Mouse (Mus musculus): ENCODE results near the gene Nsun4. TPM values are rescaled to one million over a fixed set of nuclear protein-coding genes. Genes with fewer than 3 reads are reported as not detected.

Nsun4 gene
- 1 to 10 TPM; 6.6 to 8.2 TPM for total RNA-seq (2021)

- intact Hi-C loops (cut with DNase I), result no loop called here
- DNase-seq, result peak; percentile 85
These were observed at the start of gene Nsun4 for GRCm38 (mm10) chr4:116053399-116053961. Gene Nsun4, minus strand, starts transcription at chr4:116053876.

GRCm38 (mm10) chr4:116100959-116101358, 47.3 kb upstream of the Nsun4 start:
- no peak for DNase-seq
- intact Hi-C loops (cut with DNase I), result no loop called here

GRCm38 (mm10) chr4:116097211-116097610, 43.5 kb upstream of the Nsun4 start:
- intact Hi-C loops (cut with DNase I), result no loop called here
- no peak for DNase-seq

GRCm38 (mm10) chr4:116096291-116096690, 42.6 kb upstream of the Nsun4 start:
- intact Hi-C loops (cut with DNase I), result no loop called here
- no peak for DNase-seq

- DNase-seq, result peak; percentile 76
- intact Hi-C loops (cut with DNase I), result no loop called here
These were observed 35.0 kb upstream of the Nsun4 start for GRCm38 (mm10) chr4:116088510-116089249.

- no peak for DNase-seq
- intact Hi-C loops (cut with DNase I), result no loop called here
These were observed 23.8 kb upstream of the Nsun4 start for GRCm38 (mm10) chr4:116077240-116078095.

- intact Hi-C loops (cut with DNase I), result no loop called here
- peak; percentile 50 for DNase-seq
These were observed 22.9 kb upstream of the Nsun4 start for GRCm38 (mm10) chr4:116076369-116077231.

GRCm38 (mm10) chr4:116075631-116076368, 22.1 kb upstream of the Nsun4 start:
- intact Hi-C loops (cut with DNase I), result no loop called here
- DNase-seq, result peak; percentile 76

GRCm38 (mm10) chr4:116074861-116075620, 21.4 kb upstream of the Nsun4 start, which contains the start of the genes Uqcrh and Lrrc41:
Gene Uqcrh, minus strand, starts transcription at chr4:116075071.
Gene Lrrc41, plus strand, starts transcription at chr4:116075269.
- intact Hi-C loops (cut with DNase I), result no loop called here
- peak; percentile 96 for DNase-seq

GRCm38 (mm10) chr4:116074145-116074675, 20.5 kb upstream of the Nsun4 start:
- intact Hi-C loops (cut with DNase I), result no loop called here
- no peak for DNase-seq

GRCm38 (mm10) chr4:116073146-116073545, 19.5 kb upstream of the Nsun4 start:
- intact Hi-C loops (cut with DNase I), result no loop called here
- no peak for DNase-seq

GRCm38 (mm10) chr4:116070116-116070515, 16.4 kb upstream of the Nsun4 start:
- intact Hi-C loops (cut with DNase I), result no loop called here
- DNase-seq, result no peak

- intact Hi-C loops (cut with DNase I), result loop anchor here (10.0 kb wide), 1 partner anchor 159 kb away; no protein-coding TSS in a partner anchor
- no peak for DNase-seq
These were observed 10.2 kb upstream of the Nsun4 start for GRCm38 (mm10) chr4:116063855-116064254.

- DNase-seq, result no peak
- intact Hi-C loops (cut with DNase I), result no loop called here
These were observed 5.5 kb upstream of the Nsun4 start for GRCm38 (mm10) chr4:116059012-116059726.

- DNase-seq, result no peak
- intact Hi-C loops (cut with DNase I), result no loop called here
These were observed 3.9 kb upstream of the Nsun4 start for GRCm38 (mm10) chr4:116057559-116057958.

GRCm38 (mm10) chr4:116052526-116053293, 966 bp downstream of the Nsun4 start:
- intact Hi-C loops (cut with DNase I), result no loop called here
- DNase-seq, result peak; percentile 40

GRCm38 (mm10) chr4:116049211-116049610, 4.5 kb downstream of the Nsun4 start:
- intact Hi-C loops (cut with DNase I), result no loop called here
- DNase-seq, result no peak

Measured in left cerebral cortex, postnatal 4 days (tissue).